Mouse (Mus musculus): ENCODE measurements around the gene Syt5. TPM values are rescaled to one million over a fixed set of nuclear protein-coding genes. Genes with fewer than 3 reads are reported as not detected.

The Syt5 gene
- total RNA-seq, 2 experiments from 2014 or later: 261 to 281 TPM

DNA sequence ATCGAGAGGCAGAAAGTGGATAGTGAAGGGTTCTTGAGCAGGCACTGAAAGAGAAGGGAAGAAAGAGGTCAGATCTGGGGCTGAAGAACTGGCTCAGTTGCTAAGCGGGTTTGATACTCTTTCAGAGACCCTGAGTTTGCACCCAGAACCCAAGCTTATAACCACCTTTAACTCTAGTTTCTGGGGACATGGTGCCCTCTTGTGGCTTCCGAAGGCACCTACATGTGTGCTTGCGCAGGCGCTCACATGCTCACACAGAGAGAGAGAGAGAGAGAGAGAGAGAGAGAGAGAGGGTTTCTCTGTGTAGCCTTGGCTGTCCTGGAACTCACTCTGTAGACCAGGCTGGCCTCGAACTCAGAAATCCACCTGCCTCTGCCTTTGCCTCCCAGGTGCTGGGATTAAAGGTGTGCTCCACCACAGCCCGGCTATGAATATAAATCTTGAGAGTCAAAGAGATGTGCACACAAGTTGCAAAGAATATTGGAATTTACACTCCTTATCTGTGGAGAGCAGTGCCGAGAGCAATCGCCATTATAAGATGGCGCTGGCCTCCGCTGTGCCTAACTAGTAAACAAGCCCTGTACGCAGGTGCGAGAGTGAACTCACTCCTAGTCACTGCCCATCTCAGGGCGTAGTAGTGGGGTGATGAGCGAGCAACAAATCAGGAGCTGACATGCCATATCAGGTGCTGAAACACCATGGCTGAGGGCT lies 23.0 kb downstream of the Syt5 start, which contains the start of gene Tnni3:
Gene Tnni3, minus strand, starts transcription at position 18 of the 711 bp plus-strand sequence.
- intact Hi-C loops (cut with DNase I): loop anchor here (2.0 kb wide), 2 partner anchors 46 to 94 kb away; no protein-coding TSS in a partner anchor
- peak; percentile 31 to 56 for DNase-seq (ENCODE audit: low spot score in 2 of 2)

DNA sequence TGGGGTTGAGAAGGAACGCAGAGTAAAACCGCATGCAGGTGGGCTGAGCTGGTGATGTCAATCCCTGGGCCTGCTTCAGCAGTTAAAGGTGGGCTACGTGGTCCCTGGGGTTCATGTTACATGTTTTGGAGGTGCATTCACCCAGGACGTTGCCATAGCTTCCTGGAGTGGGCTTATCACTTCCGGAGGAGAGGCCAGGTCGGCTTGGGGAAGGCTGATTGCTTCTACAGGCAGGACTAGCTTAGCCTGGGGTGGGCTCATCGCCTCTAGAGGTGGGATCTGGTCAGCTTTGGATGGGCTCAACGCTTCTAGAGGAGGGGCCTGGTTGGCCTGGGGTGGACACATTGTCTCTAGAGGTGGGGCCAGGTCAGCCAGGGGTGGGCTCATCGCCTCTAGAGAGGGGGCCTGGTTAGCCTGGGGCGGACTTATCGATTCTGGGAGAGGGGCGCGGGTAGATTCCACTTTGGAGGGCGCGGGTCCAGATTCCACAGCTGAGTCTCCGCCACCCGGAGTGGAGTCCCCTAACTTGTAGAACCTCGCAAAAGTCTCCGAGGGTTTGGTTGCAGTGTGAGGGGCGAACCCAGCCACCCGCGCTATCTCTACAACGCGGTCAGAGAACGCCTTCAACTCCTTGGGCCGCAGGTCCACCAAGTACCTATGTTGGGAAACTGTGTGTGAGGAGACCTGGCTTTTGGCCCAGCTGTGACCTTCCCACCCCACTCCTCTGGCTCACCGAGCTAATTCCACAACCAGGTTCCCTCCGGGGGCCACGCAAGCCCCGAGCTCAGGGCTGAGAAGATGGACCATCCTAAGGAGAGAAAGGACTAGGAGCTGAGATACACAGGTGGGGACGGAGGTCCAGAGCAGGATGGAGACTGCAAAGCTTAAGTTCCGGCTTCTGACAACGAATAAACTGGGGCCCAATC lies 23.9 kb downstream of the Syt5 start:
- DNase-seq (ENCODE audit: low spot score in 2 of 2): no peak
- intact Hi-C loops (cut with DNase I): loop anchor here (2.0 kb wide), 2 partner anchors 45 to 93 kb away; no protein-coding TSS in a partner anchor

DNA sequence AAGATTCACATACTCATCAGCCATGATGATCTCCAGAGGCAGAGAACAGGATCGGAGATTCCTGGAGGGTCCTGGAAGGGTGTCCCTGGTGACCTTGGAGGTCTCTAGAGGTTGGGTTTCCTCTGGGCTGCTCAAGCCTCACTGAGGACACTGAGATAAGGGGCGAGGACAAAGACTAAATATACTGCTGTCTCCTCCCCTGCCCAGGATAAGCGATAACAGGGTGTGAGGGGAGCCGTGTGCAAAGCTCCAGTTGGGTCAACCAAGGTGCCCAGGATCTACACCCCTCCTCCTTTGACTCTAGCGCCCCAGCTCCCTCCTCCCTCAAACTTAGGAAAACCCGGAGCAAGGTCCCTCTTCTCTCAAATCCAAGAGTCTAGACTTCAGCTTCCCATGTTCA lies 25.0 kb downstream of the Syt5 start:
- intact Hi-C loops (cut with DNase I): no loop called here

DNA sequence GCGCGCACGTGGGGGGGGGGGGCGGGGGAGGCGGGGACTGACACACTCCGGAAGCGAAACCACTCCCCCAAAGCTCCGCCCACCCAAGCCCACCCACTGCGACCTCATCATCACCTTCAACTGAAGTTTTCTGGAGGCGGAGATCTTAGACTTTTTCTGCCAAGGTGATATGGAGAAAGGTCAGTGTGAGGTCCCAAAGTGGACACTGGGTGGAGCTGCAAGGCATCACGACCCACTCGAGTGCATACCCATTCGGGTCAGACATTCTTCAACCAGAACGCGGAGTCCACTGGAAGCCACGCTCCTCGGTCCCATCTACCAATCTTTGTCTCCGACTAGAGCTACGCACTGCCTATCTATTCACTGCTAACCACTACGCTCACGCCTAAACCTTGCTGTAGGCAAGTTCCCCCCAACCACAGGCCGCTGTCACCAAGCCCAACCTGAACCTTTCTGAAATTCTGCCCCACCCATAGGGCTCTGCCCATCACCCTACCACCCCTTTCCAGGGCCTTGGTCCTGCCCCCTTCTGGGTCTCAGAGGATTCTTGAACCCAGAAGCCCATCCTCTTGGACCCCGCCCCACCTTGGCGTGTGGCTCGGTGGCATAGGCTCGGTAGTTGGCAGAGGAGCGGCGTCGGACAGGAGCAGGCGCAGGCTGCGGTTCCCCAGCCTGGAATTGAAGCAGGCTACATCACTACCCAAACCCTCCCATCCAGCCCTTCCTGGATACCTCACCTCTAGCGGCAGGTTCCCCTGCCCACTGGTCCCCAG lies 25.9 kb downstream of the Syt5 start:
- intact Hi-C loops (cut with DNase I): no loop called here
- no peak for DNase-seq (ENCODE audit: low spot score in 2 of 2)

More for the DNA sequence above, 25.0 kb downstream of the Syt5 start:
- no peak for DNase-seq (ENCODE audit: low spot score in 2 of 2)

DNA sequence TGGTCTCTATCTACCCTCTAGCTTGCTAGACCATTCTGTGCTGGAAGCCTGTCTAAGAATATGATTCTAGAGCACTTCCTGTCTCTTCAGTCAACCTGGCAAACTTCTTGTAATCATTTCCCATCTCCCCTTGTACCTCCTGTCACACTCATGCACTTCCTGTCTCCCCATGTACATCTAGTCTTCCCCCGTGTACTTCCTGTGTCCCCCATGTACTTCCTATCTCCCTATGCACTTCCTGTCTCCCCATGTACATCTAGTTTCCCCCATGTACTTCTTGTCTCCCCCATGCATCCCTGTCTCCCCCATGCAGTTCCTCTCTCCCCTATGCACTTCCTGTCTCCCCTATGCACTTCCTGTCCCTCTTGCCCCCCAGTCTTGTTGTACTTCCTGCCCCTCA lies 28.9 kb downstream of the Syt5 start:
- DNase-seq (ENCODE audit: low spot score in 2 of 2): no peak
- intact Hi-C loops (cut with DNase I): no loop called here

DNA sequence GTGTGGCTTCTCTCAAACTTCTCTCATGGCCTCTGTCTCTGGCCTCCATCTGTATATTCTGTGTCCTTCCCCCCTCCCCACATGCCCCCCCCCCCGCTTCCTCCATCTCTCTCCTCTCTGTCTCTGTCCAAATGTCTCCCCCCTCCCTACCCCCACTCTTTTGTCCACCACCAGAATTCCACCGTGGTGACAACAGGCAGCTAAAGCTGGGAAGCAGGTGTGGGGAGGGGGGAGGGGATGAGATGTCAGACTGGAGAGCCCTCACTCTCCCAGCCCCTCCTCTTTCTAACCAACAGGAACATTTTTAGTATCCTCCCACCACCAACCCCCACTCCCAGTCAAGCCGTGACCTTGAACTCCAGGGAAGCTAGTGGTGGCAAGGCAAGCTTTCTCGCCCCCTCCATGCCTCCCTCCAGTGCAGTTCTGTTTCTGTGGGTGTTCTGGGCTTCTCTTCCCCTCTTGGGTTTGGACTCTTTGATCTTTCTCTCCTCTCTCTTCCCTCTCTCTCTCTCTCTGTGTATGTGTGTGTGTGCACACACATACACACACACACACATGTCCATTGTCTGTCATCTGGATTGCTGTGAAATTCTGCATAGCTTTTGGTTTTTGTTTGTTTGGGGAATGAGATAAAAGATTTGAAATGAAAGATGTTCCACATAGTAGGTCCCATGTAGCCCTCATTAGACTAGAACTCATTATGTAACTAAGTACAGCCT lies 30.9 kb downstream of the Syt5 start, which contains the start of gene Tnnt1:
Gene Tnnt1, minus strand, starts transcription at position 51 of the 719 bp plus-strand sequence.
- intact Hi-C loops (cut with DNase I): no loop called here
- DNase-seq (ENCODE audit: low spot score in 2 of 2): no peak

DNA sequence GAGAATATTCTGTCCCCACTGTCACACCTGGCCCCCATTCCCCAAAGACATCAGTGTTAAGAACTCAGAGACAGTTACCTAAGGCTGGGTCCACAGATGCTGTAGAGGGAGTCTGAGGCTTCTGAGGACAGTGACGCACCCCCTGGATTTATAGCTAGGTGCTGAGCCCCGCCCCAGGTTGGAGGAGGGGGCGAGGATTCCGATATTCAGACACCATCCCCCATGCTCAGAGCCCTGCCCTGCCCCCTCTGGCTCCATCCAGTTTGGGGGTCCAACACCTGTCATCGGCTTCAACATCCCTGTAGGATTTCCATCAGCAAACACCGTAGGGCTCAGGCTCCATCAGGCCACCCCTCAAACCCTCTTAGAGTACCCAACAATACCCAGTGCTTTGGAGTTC lies 31.5 kb downstream of the Syt5 start:
- no peak for DNase-seq (ENCODE audit: low spot score in 2 of 2)
- intact Hi-C loops (cut with DNase I): no loop called here

DNA sequence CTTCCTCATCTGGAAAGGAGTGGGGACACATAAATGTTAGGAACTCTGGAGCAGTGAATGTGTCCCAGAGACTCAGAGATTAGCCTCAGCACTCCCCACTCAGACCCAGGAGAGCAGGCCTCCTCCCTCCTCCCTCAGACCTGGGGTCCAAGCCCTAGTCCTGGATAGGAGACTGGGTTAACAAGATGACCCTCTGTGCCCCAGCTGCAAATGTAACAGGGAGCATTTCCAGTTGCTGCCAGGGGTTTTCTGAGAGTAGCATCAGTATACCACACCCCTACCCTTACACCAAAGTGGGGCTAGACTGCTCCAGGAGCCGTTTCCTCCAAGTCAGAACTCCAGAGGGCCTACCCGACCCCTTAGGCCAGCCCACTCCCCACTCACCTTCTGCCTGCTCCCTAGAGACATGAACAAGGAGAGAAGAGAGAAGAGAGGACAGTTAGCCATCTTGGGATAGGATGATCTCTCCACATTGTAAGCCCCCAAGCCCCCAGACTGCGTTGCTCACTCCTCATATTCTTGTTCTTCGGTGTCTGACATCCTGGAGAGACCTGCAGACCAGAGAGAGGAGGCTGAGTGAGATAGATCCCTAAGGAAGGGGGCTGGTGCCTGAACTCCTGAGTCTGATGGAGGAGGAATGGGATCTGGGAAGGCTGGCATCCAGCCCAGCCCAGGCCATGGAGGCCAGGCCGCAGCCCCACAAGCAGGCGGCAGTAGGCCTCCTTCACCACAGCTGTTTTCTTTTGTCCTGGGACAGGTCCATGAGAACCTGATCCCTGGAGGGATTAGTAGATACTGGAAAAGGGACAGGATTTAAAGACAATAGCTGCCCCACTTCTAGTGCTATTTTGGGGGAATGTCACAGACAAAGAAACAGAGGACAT lies 33.3 kb downstream of the Syt5 start:
- intact Hi-C loops (cut with DNase I): no loop called here

DNA sequence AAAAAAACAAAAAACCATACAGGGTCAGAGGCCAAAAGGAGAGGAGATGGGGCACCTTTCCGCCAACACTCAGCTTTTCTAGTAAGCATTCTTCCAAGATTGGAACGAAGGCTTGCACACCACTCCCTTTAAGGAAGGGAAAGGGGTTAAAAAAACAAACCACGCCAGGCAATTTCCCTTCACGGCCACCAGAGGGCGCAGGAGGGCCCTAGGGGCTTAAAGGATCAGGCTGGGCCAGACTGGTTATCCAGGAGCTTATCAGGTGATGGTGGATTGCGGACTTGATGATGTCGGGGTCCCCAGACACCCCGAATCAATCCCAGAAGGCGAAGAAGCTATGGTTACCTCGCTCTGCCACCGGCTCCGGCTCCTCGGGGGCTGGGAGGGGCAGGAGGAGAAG lies 34.1 kb downstream of the Syt5 start:
- intact Hi-C loops (cut with DNase I): no loop called here
- no peak for DNase-seq (ENCODE audit: low spot score in 2 of 2)

More for the DNA sequence above, 33.3 kb downstream of the Syt5 start:
- DNase-seq (ENCODE audit: low spot score in 2 of 2): no peak

DNA sequence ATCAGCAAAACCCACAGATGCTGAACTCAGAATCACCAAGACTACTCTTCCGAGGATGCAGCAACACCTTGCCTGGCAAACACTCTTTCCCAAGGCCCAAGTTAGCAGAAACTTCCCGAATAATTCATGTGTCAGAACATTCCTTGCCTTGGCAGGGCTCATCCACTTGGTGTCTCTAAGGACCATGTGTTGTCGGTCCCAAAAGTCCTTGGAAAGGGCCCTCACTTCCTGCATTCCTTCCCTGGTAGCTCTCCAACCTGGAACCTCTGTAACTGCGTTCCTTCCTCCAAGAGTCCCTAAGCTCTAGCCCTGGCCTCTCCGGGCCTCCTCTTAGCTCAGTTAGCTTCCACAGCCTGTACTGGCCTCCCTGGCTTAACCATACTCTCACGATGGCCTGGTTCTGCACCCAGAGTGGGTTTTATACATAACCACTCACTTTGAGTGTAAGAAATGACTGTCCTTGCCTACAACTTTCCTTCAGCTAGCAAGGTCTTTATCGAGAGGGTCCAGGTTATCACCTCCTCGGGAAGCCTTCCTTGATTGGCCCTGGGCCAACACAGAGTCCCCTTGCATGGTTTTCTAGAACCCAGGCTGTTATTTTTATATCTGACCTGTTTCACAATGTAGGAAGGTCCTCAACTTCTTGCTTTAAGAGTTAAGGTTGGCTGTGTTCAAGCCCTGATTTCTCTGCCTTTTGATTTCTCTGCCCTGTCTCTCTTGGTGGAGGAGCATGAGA lies 35.7 kb downstream of the Syt5 start:
- DNase-seq (ENCODE audit: low spot score in 2 of 2): no peak
- intact Hi-C loops (cut with DNase I): loop anchor here (2.0 kb wide), 1 partner anchor 15 kb away; no protein-coding TSS in a partner anchor

DNA sequence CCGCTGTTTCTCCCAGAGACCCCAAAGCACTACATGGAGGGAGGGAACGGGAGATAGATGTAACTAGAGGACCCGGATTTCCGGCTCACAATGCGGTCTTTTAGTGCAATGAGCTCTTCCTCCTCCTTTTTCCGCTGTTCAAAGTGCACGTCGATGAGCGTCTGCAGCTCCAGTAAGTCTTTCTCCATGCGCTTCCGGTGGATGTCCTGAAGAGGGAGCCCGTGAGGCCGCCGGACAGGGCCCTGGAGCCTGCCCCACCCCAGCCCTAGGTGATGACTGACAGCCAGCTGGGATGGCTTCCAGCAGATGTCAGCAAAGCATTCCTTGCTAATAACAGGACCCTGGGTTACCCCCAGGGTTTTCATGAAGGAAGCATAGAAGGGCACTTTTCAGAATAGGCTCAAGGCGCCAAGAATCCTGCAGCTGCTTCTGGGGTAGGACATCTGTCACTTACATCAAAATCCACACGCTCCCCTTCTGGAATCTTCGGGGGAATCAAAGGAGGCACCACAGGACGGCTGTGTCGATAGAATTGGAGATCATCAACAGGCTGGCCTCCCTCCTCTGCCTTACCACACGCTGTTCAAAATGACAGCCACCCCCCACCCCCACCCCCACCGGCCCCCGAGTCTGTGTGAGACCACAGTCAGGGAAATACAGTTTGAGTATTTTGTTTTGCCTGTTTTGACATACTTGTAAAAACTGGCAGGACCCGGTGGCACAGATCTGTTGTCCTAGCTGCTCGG lies 37.3 kb downstream of the Syt5 start:
- peak in 1 of 2 experiments; percentile 47 for DNase-seq (ENCODE audit: low spot score in 2 of 2)
- intact Hi-C loops (cut with DNase I): loop anchor here (2.0 to 10.0 kb wide), 2 partner anchors 17 to 815 kb away; partner anchors contain the start of genes Mboat7 and Tsen34

DNA sequence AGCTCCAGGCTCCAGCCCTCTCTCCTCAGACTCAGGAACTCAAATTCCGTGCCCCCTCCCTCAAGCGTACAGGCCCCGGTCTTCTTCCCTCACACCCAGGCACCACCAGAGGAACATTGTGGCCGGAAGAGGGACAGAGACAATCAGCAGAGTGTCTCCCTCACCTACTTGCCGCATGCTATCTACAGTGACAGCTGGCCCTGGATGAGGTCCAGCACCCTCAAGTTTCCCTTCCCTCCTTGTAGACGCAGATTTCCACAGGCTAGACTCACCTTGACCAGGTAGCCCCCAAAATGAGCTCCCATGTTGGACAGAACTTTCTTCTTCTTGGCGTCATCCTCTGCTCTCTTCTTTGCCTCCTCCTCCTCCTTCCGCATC lies 38.6 kb downstream of the Syt5 start:
- intact Hi-C loops (cut with DNase I): loop anchor here (10.0 kb wide), 1 partner anchor 814 kb away; the partner anchor contains the start of genes Mboat7 and Tsen34
- DNase-seq (ENCODE audit: low spot score in 2 of 2): no peak

DNA sequence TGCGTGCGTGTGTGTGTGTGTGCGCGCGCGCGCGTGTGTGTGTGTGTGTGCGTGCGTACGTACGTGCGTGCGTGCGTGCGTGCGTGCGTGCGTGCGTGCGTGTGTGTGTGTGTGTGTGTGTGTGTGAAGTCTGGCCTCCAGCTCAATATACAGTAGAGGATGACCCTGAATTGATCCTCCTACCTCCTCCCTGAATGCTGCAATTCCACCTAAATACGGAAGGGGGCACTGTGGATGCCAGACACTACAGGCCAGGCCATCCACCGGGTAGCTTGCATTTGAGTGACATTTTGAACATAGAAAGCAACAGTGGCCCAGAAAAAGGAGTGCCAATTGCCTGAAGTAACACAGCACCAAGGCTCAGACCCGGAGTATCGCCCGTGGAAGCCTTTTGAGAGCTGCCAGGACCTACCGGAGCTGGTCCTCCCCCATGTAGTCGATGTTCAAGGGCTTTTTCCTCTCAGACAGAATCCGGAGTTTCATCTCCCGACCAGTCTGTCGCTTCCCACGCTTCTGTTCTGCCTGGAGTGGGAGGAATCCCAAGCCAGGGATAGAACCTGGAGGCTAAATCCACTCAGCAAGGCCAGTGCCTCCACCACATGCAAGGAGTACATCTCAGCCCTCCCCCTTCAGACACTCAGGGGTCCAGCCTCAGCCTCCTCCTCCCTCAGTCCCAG lies 39.1 kb downstream of the Syt5 start:
- intact Hi-C loops (cut with DNase I): loop anchor here (10.0 kb wide), 1 partner anchor 813 kb away; the partner anchor contains the start of genes Mboat7 and Tsen34
- DNase-seq (ENCODE audit: low spot score in 2 of 2): peak in 1 of 2 experiments; percentile 77

DNA sequence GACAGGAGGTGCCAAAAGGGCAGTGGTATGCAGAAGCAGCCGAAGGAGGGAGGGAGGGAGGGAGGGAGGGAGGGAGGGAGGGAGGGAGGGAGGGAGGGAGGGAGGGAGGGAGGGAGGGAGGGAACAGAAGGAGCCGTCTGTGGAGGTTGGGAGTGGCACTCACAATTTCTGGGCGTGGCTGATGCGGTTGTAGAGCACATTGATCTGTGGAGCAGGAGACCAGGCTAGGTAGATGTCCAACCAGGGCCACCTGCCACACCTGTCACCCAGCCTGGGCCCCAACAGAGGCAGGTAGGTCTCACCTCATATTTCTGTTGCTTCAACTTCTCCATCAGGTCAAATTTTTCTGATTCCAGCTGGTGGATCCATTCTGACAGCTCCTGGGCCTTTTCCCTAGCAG lies 40.1 kb downstream of the Syt5 start:
- intact Hi-C loops (cut with DNase I): loop anchor here (10.0 kb wide), 1 partner anchor 812 kb away; the partner anchor contains the start of genes Mboat7 and Tsen34
- no peak for DNase-seq (ENCODE audit: low spot score in 2 of 2)

DNA sequence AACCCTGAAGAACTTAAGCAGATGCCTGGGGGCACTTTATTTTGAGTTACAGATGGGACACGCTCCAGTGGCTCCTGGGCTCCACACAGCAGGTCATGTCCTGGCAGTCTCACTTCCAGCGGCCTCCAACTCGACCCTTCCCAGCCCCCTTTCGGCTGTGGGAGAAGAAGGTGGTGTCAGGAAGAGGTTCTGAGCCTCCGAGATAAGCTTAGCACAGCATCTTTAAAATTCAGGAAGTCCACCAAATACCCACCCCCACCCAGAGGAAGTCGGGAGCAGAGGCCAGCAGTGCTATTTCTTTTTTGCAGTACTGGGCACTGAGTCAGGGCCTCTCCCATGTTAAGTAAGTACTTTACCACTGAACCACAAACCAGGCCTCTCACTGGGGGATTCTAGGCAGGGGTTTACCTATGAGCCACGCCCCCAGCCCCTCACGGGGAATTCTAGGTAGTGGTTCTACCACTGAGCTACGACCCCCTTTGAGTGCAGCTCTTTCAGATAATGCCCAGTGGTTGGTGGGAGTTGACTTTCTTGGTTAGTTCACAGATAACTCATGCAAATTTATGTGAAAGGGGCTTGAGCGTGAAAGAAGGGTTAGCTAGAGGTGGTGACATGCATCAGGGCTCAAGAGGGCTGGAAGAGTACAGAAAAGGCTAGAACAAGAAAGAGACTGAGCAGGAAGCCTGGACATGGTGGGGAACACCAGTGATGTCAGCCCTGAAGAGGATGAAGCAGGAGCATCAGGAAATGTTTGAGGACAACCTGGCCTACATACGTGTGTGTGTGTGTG lies 42.5 kb downstream of the Syt5 start:
- DNase-seq (ENCODE audit: low spot score in 2 of 2): peak in 1 of 2 experiments; percentile 16
- intact Hi-C loops (cut with DNase I): loop anchor here (10.0 kb wide), 1 partner anchor 810 kb away; the partner anchor contains the start of genes Mboat7 and Tsen34
